In the genomic region with DNA sequence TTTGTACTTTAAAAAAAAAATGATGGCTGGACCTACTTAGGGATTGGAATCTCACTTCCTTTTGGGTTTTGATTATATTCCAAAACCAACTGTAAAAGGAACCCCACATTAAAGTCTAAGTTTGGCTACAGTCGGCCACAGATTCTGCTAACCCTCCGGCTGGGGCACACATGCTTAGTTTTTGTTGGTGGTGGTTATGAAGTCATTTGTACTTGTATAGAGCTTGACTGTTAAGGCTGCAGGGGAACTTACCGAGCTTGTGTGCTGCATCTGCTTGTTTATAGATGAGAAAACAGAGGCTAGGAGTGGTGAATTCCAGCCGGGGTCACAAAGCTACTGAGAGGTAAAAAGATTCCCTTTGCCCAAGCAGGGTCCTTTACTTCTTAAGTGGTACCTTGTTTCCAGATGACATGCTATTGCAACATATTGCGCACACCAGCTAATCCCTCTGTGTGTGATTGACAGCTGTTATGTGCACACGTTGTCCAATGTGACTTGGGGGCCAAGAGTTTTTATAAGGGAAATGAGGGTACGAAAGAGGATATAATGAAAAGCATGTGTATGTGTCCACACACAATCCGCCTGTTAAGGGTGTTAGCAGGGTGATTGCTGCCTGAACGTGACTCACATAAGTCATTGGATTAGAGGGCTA, we compare ENCODE assay signal across 21 mouse cellular contexts.
DNase-seq lines count a peak whose midpoint lies in the region; ATAC-seq and TF ChIP-seq lines count a peak whose summit lies in the region.
"Had no signal": no experiment of that assay in that cellular context is flagged by ENCODE, and none has a peak within 500 bp of the region (broad histone marks: within the 10 kb centered on the region; RNA-seq: fewer than 3 reads in every experiment).

No protein-coding gene starts in this region.

- H3K9ac ChIP-seq in forebrain, embryonic 13.5 days = no peak overlapping the region
- H3K9ac ChIP-seq in forebrain, embryonic 11.5 days (ENCODE audit: low read length) = no peak overlapping the region
- H3K9ac ChIP-seq in limb, embryonic 14.5 days (ENCODE audit: low read depth, low read length, severe bottlenecking) = no peak overlapping the region
- H3K9ac ChIP-seq: embryonic facial prominence, embryonic 12.5 days; heart, embryonic 15.5 days; hindbrain, embryonic 14.5 days; liver, embryonic 14.5 days had no signal

- H3K9me3 ChIP-seq in forebrain, embryonic 13.5 days (replicated peaks) = no peaks in the 10 kb centered on the region
- H3K9me3 ChIP-seq in forebrain, embryonic 11.5 days (ENCODE audit: control insufficient read depth, low read length) = no peaks in the 10 kb centered on the region
- no peaks in the 10 kb centered on the region for H3K9me3 ChIP-seq in limb, embryonic 14.5 days (ENCODE audit: control insufficient read depth, low read length)
- H3K9me3 ChIP-seq: embryonic facial prominence, embryonic 12.5 days; heart, embryonic 15.5 days had no signal

- no peak overlapping the region for H3K4me3 ChIP-seq in forebrain, embryonic 13.5 days
- H3K4me3 ChIP-seq in forebrain, embryonic 11.5 days (ENCODE audit: low read depth, low read length) = no peak overlapping the region
- no peak overlapping the region for H3K4me3 ChIP-seq in layer of hippocampus, adult 2 months
- H3K4me3 ChIP-seq in limb, embryonic 14.5 days (replicated peaks; ENCODE audit: low read length) = no peak overlapping the region
- H3K4me3 ChIP-seq in cerebellum, adult 2 months (replicated peaks; ENCODE audit: insufficient read depth, low read depth, low read length) = no peak overlapping the region
- H3K4me3 ChIP-seq: embryonic facial prominence, embryonic 12.5 days; gastrocnemius, adult 2 months; heart, embryonic 15.5 days had no signal

- peak overlapping the region; percentile 74; the same call in 1 of the 2 replicates for H3K27ac ChIP-seq in forebrain, embryonic 13.5 days
- no peak overlapping the region for H3K27ac ChIP-seq in forebrain, embryonic 11.5 days (ENCODE audit: low read depth, low read length)
- peak overlapping the region; percentile 57 for H3K27ac ChIP-seq in layer of hippocampus, adult 2 months
- H3K27ac ChIP-seq in limb, embryonic 14.5 days (replicated peaks; ENCODE audit: low read depth, low read length) = no peak overlapping the region
- no peak overlapping the region for H3K27ac ChIP-seq in cerebellum, adult 2 months (ENCODE audit: insufficient read depth, low read length)
- H3K27ac ChIP-seq: embryonic facial prominence, embryonic 12.5 days; gastrocnemius, adult 2 months; heart, embryonic 15.5 days; liver, embryonic 14.5 days had no signal

- no peak for TF ChIP-seq CTCF in layer of hippocampus, adult 2 months (conservative IDR thresholded peaks at IDR 0.05)
- no peak for TF ChIP-seq CTCF in cerebellum, adult 2 months (IDR thresholded peaks at IDR 0.05; ENCODE audit: borderline replicate concordance, insufficient read depth, low read depth, low read length)

- H3K4me1 ChIP-seq in forebrain, embryonic 13.5 days = peaks cover 52% of the 10 kb centered on the region
- 0 out of 2 replicates have a peak, but pooled peaks cover 7% of the 10 kb centered on the region for H3K4me1 ChIP-seq in forebrain, embryonic 11.5 days (replicated peaks; ENCODE audit: control insufficient read depth, insufficient read depth, low read length)
- peaks cover 17% of the 10 kb centered on the region for H3K4me1 ChIP-seq in limb, embryonic 14.5 days (ENCODE audit: control insufficient read depth, insufficient read depth, low read length)
- H3K4me1 ChIP-seq in cerebellum, adult 2 months (ENCODE audit: control insufficient read depth, insufficient read depth, low read length) = no peaks in the 10 kb centered on the region

- no peaks in the 10 kb centered on the region for H3K36me3 ChIP-seq in forebrain, embryonic 13.5 days (ENCODE audit: poor library complexity, severe bottlenecking)
- no peaks in the 10 kb centered on the region for H3K36me3 ChIP-seq in forebrain, embryonic 11.5 days (ENCODE audit: control insufficient read depth, insufficient read depth, low read length)
- H3K36me3 ChIP-seq in limb, embryonic 14.5 days (ENCODE audit: control insufficient read depth, insufficient read depth, low read length) = no peaks in the 10 kb centered on the region
- H3K36me3 ChIP-seq: embryonic facial prominence, embryonic 12.5 days; heart, embryonic 15.5 days had no signal

- H3K4me2 ChIP-seq in forebrain, embryonic 13.5 days = no peak overlapping the region
- H3K4me2 ChIP-seq in forebrain, embryonic 11.5 days (ENCODE audit: low read depth, low read length, severe bottlenecking) = no peak overlapping the region
- no peak overlapping the region for H3K4me2 ChIP-seq in limb, embryonic 14.5 days (replicated peaks; ENCODE audit: low read depth, low read length, severe bottlenecking)
- H3K4me2 ChIP-seq: embryonic facial prominence, embryonic 12.5 days; heart, embryonic 15.5 days; hindbrain, embryonic 14.5 days had no signal

- H3K27me3 ChIP-seq in forebrain, embryonic 13.5 days = no peaks in the 10 kb centered on the region
- no peaks in the 10 kb centered on the region for H3K27me3 ChIP-seq in forebrain, embryonic 11.5 days (ENCODE audit: control insufficient read depth, insufficient read depth, low read length)
- H3K27me3 ChIP-seq in limb, embryonic 14.5 days (ENCODE audit: control insufficient read depth, insufficient read depth, low read length) = 0 out of 2 replicates have a peak, but pooled peaks cover 4% of the 10 kb centered on the region
- peaks cover 4% of the 10 kb centered on the region; the same call in 1 of the 2 replicates for H3K27me3 ChIP-seq in cerebellum, adult 2 months (ENCODE audit: control insufficient read depth, insufficient read depth, low read length)
- H3K27me3 ChIP-seq: embryonic facial prominence, embryonic 12.5 days had no signal

- WGBS in forebrain, embryonic 13.5 days = 55% methylated on average over 9 of the region's 9 CpGs
- WGBS in forebrain, embryonic 11.5 days = 60% methylated on average over 9 of the region's 9 CpGs
- 16% methylated on average over 9 of the region's 9 CpGs for WGBS in limb, embryonic 14.5 days
- 81% methylated on average over 9 of the region's 9 CpGs for WGBS in cerebellum, adult 2 months

- DNase-seq in forebrain, embryonic 11.5 days (ENCODE audit: low spot score) = no peak
- no peak for DNase-seq in layer of hippocampus, adult 2 months (ENCODE audit: low spot score in 2 of 2)
- no peak for DNase-seq in layer of hippocampus, postnatal 25 days (ENCODE audit: extremely low spot score in 1 of 2, low spot score in 1 of 2)
- no peak for DNase-seq in limb, embryonic 14.5 days (ENCODE audit: low spot score)
- DNase-seq in cerebellum, adult 2 months = no peak
- no peak for DNase-seq in ovary, postnatal 10 days (ENCODE audit: low spot score)
- DNase-seq: adrenal gland, adult 8-10 months; cerebellum, adult 11 months; cerebellum, postnatal 36 days; kidney, adult 11 months; kidney, postnatal 14 days; lung, postnatal 10 days; spleen, adult 18-20 months; thymus, adult 18-20 months had no signal

- no peak for TF ChIP-seq POLR2A in limb, embryonic 14.5 days (IDR thresholded peaks at IDR 0.05; ENCODE audit: borderline replicate concordance, extremely low read depth, insufficient read depth, insufficient read length)
- TF ChIP-seq POLR2A in cerebellum, adult 2 months (IDR thresholded peaks at IDR 0.05; ENCODE audit: borderline replicate concordance, insufficient read depth, low read length) = no peak

- ATAC-seq in forebrain, embryonic 13.5 days = no peak
- no peak for ATAC-seq in forebrain, embryonic 11.5 days (replicated peaks; ENCODE audit: low FRiP score)
- ATAC-seq in common myeloid progenitor, adult 5-6 weeks (replicated peaks; ENCODE audit: low read depth, poor library complexity, severe bottlenecking) = 0 out of 2 replicates have a peak, but pooled peaks have one; percentile 31
- ATAC-seq in limb, embryonic 14.5 days (ENCODE audit: low FRiP score, low read depth) = peak; percentile 48; the same call in 1 of the 2 replicates

Comparison
In these comparisons a context has a peak if more than half of its experiments do, and no peak if none do; other contexts are left out.
1. H3K27ac ChIP-seq: peak in forebrain, embryonic 13.5 days (single experiment) and layer of hippocampus, adult 2 months (single experiment); none in forebrain, embryonic 11.5 days (single experiment), limb, embryonic 14.5 days (single experiment) and cerebellum, adult 2 months (single experiment).
2. ATAC-seq: peak in common myeloid progenitor, adult 5-6 weeks (single experiment) and limb, embryonic 14.5 days (single experiment); none in forebrain, embryonic 13.5 days (single experiment) and forebrain, embryonic 11.5 days (single experiment).